Mouse (Mus musculus): ENCODE measurements around the gene Agps. TPM values are rescaled to one million over a fixed set of nuclear protein-coding genes. Genes with fewer than 3 reads are reported as not detected.

Agps gene
- polyA plus RNA-seq, 1 experiment from 2014 or later: 44.0 TPM

DNA sequence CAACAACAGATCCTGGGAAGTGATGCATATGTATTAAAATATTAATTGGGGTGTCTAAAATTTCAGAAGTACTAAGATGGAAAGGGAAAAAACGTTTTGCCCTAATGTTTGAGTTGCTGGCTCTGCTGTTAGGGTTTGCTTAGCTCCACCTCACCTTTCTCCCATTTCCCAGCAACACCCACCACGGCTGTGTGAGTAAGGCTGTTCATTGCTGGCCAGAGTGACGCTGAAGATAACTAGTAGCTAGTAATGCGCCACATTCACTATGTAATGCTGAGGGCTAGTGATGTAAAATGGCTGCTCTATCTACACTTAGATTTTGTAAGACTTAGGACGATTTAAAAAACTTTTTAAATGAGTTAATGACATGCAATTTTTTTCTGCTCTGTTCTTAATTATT is 63.7 kb downstream of the Agps start:
- Histone ChIP-seq H3K9me3 (ENCODE audit: control insufficient read depth, low read length) (peaks cover 2% of the 10 kb centered on the region; the same call in 1 of the 2 replicates), H3K9ac (ENCODE audit: low read length) (no peak overlapping the region), H3K4me2 (no peak overlapping the region), H3K4me1 (ENCODE audit: control insufficient read depth, insufficient read depth, low read length) (no peaks in the 10 kb centered on the region), H3K36me3 (ENCODE audit: control insufficient read depth, insufficient read depth, low read length) (peaks cover 5% of the 10 kb centered on the region; the same call in 1 of the 2 replicates), H3K27ac (ENCODE audit: low read depth, low read length) (no peak overlapping the region), H3K27me3 (ENCODE audit: control insufficient read depth, insufficient read depth, low read length) (no peaks in the 10 kb centered on the region), H3K4me3 (ENCODE audit: low read depth, low read length) (no peak overlapping the region)
- DNase-seq (ENCODE audit: low spot score, missing footprints): no peak
- no peak for ATAC-seq (ENCODE audit: low FRiP score)
- 91% methylated on average over 5 of the region's 5 CpGs for WGBS

DNA sequence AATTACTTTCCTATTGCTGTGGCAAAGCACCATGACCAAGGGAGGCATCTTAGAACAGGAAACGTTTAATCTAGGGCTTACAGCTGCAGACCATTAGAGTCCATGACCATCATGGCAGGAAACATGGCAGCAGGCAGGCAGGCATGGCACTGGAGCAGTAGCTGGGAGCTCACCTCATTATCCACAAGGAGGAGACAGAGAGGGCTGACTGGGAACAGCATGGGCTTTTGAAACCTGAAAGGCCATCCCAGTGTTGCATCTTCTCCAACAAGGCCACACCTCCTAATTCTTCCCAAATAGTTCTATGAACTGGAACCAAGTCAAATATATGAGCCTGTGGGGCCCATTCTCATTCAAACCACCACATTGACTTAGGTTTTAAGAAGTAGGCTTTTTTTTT is 68.3 kb downstream of the Agps start:
- Histone ChIP-seq H3K4me1 (ENCODE audit: control insufficient read depth, insufficient read depth, low read length) (no peaks in the 10 kb centered on the region), H3K9ac (ENCODE audit: low read length) (no peak overlapping the region), H3K4me3 (ENCODE audit: low read depth, low read length) (no peak overlapping the region), H3K27me3 (ENCODE audit: control insufficient read depth, insufficient read depth, low read length) (no peaks in the 10 kb centered on the region), H3K27ac (ENCODE audit: low read depth, low read length) (no peak overlapping the region), H3K36me3 (ENCODE audit: control insufficient read depth, insufficient read depth, low read length) (peaks cover 5% of the 10 kb centered on the region; the same call in 1 of the 2 replicates), H3K9me3 (ENCODE audit: control insufficient read depth, low read length) (peaks cover 2% of the 10 kb centered on the region; the same call in 1 of the 2 replicates), H3K4me2 (no peak overlapping the region)
- 88% methylated on average over 1 of the region's 1 CpGs for WGBS
- DNase-seq (ENCODE audit: low spot score, missing footprints) (no peak), ATAC-seq (ENCODE audit: low FRiP score) (no peak)

DNA sequence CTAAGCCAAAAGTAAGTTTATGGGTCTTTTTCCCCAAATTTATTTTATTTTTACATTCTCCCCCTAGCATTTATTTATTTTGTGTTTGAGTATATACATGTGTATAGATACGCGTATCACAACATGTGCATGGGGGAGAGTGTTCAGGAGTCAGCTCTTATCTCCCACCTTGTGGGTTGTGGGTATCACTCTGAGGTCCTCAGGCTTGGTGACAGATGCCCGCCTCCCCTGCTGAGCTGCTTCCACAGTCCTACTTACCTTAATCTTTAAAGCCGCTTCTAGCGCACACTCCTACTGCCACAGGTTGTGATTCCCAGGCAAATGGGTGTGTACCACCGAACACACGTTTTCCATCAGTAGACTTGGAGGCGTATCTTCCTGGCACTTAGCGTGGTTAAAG is 69.9 kb downstream of the Agps start:
- Histone ChIP-seq H3K4me2 (no peak overlapping the region), H3K9me3 (ENCODE audit: control insufficient read depth, low read length) (peaks cover 2% of the 10 kb centered on the region; the same call in 1 of the 2 replicates), H3K27ac (ENCODE audit: low read depth, low read length) (no peak overlapping the region), H3K4me1 (ENCODE audit: control insufficient read depth, insufficient read depth, low read length) (no peaks in the 10 kb centered on the region), H3K27me3 (ENCODE audit: control insufficient read depth, insufficient read depth, low read length) (no peaks in the 10 kb centered on the region), H3K4me3 (ENCODE audit: low read depth, low read length) (no peak overlapping the region), H3K36me3 (ENCODE audit: control insufficient read depth, insufficient read depth, low read length) (peaks cover 5% of the 10 kb centered on the region; the same call in 1 of the 2 replicates), H3K9ac (ENCODE audit: low read length) (no peak overlapping the region)
- WGBS: 91% methylated on average over 9 of the region's 9 CpGs
- no peak for ATAC-seq (ENCODE audit: low FRiP score)
- DNase-seq (ENCODE audit: low spot score, missing footprints): no peak

DNA sequence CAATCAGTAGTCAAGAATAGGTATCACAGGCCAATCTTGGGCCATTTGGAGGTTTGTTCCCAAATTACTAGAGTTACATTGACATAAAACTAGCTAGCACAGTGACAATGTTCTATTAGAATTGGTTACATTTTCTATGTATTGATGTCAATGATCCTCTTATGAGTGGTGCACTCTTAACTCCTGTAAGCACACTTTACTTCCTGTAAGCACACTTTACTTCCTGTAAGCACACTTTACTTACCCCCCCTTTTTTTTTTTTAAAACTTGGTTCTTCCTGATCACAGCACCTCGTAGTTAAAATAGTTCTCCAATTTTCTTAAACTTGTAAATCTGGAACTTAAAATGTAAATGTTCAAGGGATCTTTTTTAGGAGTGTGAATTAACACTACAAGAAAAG is 75.2 kb downstream of the Agps start:
- DNase-seq (ENCODE audit: low spot score, missing footprints): no peak
- no peak overlapping the region for H3K27ac ChIP-seq (ENCODE audit: low read depth, low read length)
- H3K9me3 ChIP-seq (ENCODE audit: control insufficient read depth, low read length): no peaks in the 10 kb centered on the region
- ATAC-seq (ENCODE audit: low FRiP score): no peak
- 86% methylated on average over 1 of the region's 1 CpGs for WGBS
- no peak overlapping the region for H3K9ac ChIP-seq (ENCODE audit: low read length)
- H3K4me3 ChIP-seq (ENCODE audit: low read depth, low read length): no peak overlapping the region
- no peaks in the 10 kb centered on the region for H3K36me3 ChIP-seq (ENCODE audit: control insufficient read depth, insufficient read depth, low read length)
- H3K4me1 ChIP-seq (ENCODE audit: control insufficient read depth, insufficient read depth, low read length): no peaks in the 10 kb centered on the region
- no peaks in the 10 kb centered on the region for H3K27me3 ChIP-seq (ENCODE audit: control insufficient read depth, insufficient read depth, low read length)
- H3K4me2 ChIP-seq: no peak overlapping the region

DNA sequence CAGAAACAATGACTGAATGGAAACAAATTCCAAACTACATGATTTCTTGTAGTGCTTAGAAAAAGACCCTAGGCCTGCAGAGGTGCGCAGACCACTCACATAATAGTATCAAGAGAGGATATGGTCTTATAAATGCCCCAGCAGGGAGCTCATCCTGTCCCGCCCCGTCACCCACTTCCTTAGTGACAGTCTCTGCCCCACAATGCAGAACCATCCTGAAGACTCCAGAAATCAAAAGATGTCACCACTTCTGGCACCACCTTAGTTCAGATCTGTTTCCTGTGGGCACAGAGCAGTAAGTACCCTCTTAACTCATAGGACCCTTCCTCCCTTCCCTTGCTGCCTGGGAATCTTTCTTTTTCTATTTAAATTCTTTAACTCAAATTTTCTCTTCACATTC is 83.1 kb downstream of the Agps start:
- Histone ChIP-seq H3K4me3 (ENCODE audit: low read depth, low read length) (no peak overlapping the region), H3K4me2 (no peak overlapping the region), H3K27me3 (ENCODE audit: control insufficient read depth, insufficient read depth, low read length) (no peaks in the 10 kb centered on the region), H3K9me3 (ENCODE audit: control insufficient read depth, low read length) (no peaks in the 10 kb centered on the region), H3K4me1 (ENCODE audit: control insufficient read depth, insufficient read depth, low read length) (no peaks in the 10 kb centered on the region), H3K27ac (ENCODE audit: low read depth, low read length) (no peak overlapping the region), H3K36me3 (ENCODE audit: control insufficient read depth, insufficient read depth, low read length) (no peaks in the 10 kb centered on the region), H3K9ac (ENCODE audit: low read length) (no peak overlapping the region)
- no peak for ATAC-seq (ENCODE audit: low FRiP score)
- DNase-seq (ENCODE audit: low spot score, missing footprints): no peak
- 90% methylated on average over 3 of the region's 3 CpGs for WGBS

DNA sequence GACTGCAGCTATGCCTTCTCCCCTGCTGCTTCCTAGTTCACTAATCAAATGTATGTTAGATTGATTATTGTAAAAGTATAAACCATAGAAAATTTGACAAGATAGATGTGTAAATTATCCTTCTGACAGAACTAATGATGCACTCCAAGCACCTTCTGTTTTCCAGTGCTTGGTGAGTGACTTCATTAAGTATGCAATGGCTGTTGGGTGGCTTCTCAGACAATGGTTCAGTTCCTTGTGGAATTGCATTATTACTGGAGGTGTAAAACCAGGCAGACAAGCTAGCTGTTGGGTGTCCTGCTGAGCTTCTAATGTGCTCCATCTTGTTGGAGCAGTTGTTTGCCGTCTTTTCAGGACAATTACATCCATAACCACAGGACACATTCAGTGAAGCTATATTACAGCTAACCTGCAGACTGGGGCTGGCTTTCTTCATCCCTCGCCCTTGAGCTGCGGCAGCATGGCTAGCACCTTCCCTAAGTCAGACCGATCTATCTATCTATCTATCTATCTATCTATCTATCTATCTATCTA is 91.9 kb downstream of the Agps start:
- H3K9me3 ChIP-seq (ENCODE audit: control insufficient read depth, low read length): no peaks in the 10 kb centered on the region
- DNase-seq (ENCODE audit: low spot score, missing footprints) (no peak), ATAC-seq (ENCODE audit: low FRiP score) (no peak)
- 88% methylated on average over 4 of the region's 4 CpGs for WGBS
- H3K4me2 ChIP-seq: no peak overlapping the region
- no peaks in the 10 kb centered on the region for H3K36me3 ChIP-seq (ENCODE audit: control insufficient read depth, insufficient read depth, low read length)
- H3K27ac ChIP-seq (ENCODE audit: low read depth, low read length): no peak overlapping the region
- no peaks in the 10 kb centered on the region for H3K27me3 ChIP-seq (ENCODE audit: control insufficient read depth, insufficient read depth, low read length)
- H3K4me1 ChIP-seq (ENCODE audit: control insufficient read depth, insufficient read depth, low read length): no peaks in the 10 kb centered on the region
- H3K9ac ChIP-seq (ENCODE audit: low read length): no peak overlapping the region
- H3K4me3 ChIP-seq (ENCODE audit: low read depth, low read length): no peak overlapping the region

DNA sequence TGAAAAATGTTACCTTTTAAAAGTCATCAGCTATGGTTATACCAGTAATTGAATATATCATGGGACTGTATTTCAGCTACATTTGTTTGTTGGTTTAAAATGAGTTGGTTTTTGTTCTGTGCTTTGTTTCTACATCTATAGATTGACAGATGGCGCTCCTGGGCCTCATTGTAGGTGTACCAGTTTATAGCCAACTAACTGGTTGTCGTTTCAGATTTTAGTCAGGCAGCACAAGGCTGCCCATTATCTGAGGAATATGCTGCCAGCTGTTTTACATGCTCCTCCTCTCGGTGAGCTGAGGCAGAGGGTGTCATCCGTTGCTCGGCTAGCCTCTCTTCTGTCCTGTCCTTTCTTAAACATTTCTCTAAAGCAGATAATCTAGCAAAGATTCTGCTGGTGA is 94.1 kb downstream of the Agps start:
- Histone ChIP-seq H3K27me3 (ENCODE audit: control insufficient read depth, insufficient read depth, low read length) (no peaks in the 10 kb centered on the region), H3K36me3 (ENCODE audit: control insufficient read depth, insufficient read depth, low read length) (no peaks in the 10 kb centered on the region), H3K4me1 (ENCODE audit: control insufficient read depth, insufficient read depth, low read length) (no peaks in the 10 kb centered on the region), H3K4me3 (ENCODE audit: low read depth, low read length) (no peak overlapping the region), H3K9me3 (ENCODE audit: control insufficient read depth, low read length) (no peaks in the 10 kb centered on the region), H3K9ac (ENCODE audit: low read length) (no peak overlapping the region), H3K27ac (ENCODE audit: low read depth, low read length) (no peak overlapping the region), H3K4me2 (no peak overlapping the region)
- 81% methylated on average over 5 of the region's 5 CpGs for WGBS
- ATAC-seq (ENCODE audit: low FRiP score) (no peak), DNase-seq (ENCODE audit: low spot score, missing footprints) (no peak)

DNA sequence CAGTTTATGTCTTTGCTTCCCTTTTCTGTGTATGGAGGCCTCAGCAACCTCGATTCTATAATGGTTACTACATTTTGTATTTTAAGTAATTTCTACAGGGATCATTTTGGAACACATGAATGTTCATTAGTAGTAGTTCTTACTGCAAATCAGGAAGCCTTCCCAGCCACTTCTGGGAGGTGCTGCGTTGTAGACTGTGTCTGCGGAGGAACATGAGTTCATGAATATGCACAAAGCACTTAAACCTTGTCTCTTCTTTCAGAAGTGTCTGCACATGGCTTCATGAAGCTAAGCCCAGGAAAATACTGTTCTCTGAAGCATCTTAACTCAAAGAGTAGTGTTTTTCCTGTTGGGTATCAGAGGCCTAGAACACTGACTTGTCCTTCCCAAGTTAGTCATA is 96.0 kb downstream of the Agps start:
- no peak for ATAC-seq (ENCODE audit: low FRiP score)

DNA sequence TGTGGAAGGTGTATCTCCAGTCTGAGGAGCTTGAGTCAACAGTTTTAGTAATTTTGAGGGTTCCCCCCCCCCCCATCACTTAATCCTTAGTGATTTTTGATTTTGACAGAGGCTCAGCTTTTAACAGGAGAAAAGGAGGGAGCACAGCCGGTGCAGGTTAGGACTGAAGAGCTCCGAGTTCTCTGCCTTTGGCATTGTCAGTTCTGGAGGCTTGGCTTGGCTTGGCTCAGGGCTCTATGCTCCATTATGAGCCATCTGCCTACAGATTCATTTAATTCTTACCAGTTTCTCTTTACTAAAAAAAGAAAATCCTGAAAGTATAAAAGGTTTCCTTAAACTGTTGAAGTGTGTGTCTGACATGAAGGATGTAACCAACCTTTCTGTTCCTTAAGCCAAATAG is 97.2 kb downstream of the Agps start:
- WGBS: 98% methylated on average over 2 of the region's 2 CpGs

More for the DNA sequence above, 96.0 kb downstream of the Agps start:
- Histone ChIP-seq H3K27ac (ENCODE audit: low read depth, low read length) (no peak overlapping the region), H3K4me3 (ENCODE audit: low read depth, low read length) (no peak overlapping the region), H3K36me3 (ENCODE audit: control insufficient read depth, insufficient read depth, low read length) (no peaks in the 10 kb centered on the region), H3K4me1 (ENCODE audit: control insufficient read depth, insufficient read depth, low read length) (no peaks in the 10 kb centered on the region), H3K4me2 (no peak overlapping the region), H3K9ac (ENCODE audit: low read length) (no peak overlapping the region), H3K9me3 (ENCODE audit: control insufficient read depth, low read length) (no peaks in the 10 kb centered on the region), H3K27me3 (ENCODE audit: control insufficient read depth, insufficient read depth, low read length) (no peaks in the 10 kb centered on the region)
- 81% methylated on average over 3 of the region's 3 CpGs for WGBS
- no peak for DNase-seq (ENCODE audit: low spot score, missing footprints)

More for the DNA sequence above, 97.2 kb downstream of the Agps start:
- DNase-seq (ENCODE audit: low spot score, missing footprints): no peak
- H3K9me3 ChIP-seq (ENCODE audit: control insufficient read depth, low read length): no peaks in the 10 kb centered on the region
- H3K27me3 ChIP-seq (ENCODE audit: control insufficient read depth, insufficient read depth, low read length): no peaks in the 10 kb centered on the region
- no peak overlapping the region for H3K4me2 ChIP-seq
- H3K9ac ChIP-seq (ENCODE audit: low read length): no peak overlapping the region
- H3K4me1 ChIP-seq (ENCODE audit: control insufficient read depth, insufficient read depth, low read length): no peaks in the 10 kb centered on the region
- no peak overlapping the region for H3K27ac ChIP-seq (ENCODE audit: low read depth, low read length)
- H3K36me3 ChIP-seq (ENCODE audit: control insufficient read depth, insufficient read depth, low read length): no peaks in the 10 kb centered on the region
- no peak overlapping the region for H3K4me3 ChIP-seq (ENCODE audit: low read depth, low read length)
- ATAC-seq (ENCODE audit: low FRiP score): no peak

Data from midbrain, embryonic 11.5 days (tissue).